Mouse (Mus musculus) hindbrain, embryonic 10.5 days (tissue): ENCODE results near the gene Serinc3. TPM values are rescaled to one million over a fixed set of nuclear protein-coding genes. Genes with fewer than 3 reads are reported as not detected.
"Not testable (repeated sequence)": the region's sequence is repeated elsewhere in the genome, so short reads cannot be mapped to it uniquely, and the experiment has no call there.

Experiments used
- DNase-seq: peaks from one replicate; pipeline ENCODE4 v3.0.0-alpha.2; 2017; ENCODE audit warnings: low spot score
- H3K27ac ChIP-seq: fragments of 300-500 bp; sonication (generic); 2 replicates; pipeline ENCODE4 v1.5.1; 2016; ENCODE audit warnings: mild to moderate bottlenecking, moderate library complexity
- H3K27me3 ChIP-seq: fragments of 300-500 bp; sonication (generic); 2 replicates; pipeline ENCODE4 v1.6.1; 2016; ENCODE audit warnings: mild to moderate bottlenecking; ENCODE audit not compliant: poor library complexity, insufficient read depth, severe bottlenecking
- H3K36me3 ChIP-seq: fragments of 300-500 bp; sonication (generic); 2 replicates; pipeline ENCODE4 v1.6.1; 2016; ENCODE audit warnings: mild to moderate bottlenecking, moderate library complexity
- H3K4me1 ChIP-seq: fragments of 300-500 bp; sonication (generic); replicated peaks from 2 replicates; pipeline ENCODE4 v1.6.1; 2016; ENCODE audit warnings: mild to moderate bottlenecking
- H3K4me3 ChIP-seq: fragments of 300-500 bp; sonication (generic); 2 replicates; pipeline ENCODE4 v1.5.1; 2016; ENCODE audit warnings: mild to moderate bottlenecking, moderate library complexity
- H3K9me3 ChIP-seq: fragments of 300-500 bp; sonication (generic); 2 replicates; pipeline ENCODE4 v1.6.1; 2016; ENCODE audit warnings: mild to moderate bottlenecking, moderate library complexity
- WGBS: fragments of 180-500 bp; shearing (Covaris S2); methylation state at CpG from one replicate; pipeline ENCODE4 v1.1.7; 2016; 5-methylcytosine and 5-hydroxymethylcytosine counted together
- polyA plus RNA-seq: library from polyadenylated mRNA; unstranded; fragments of >200 nt; fragmentation: Nextera tagmentation; extraction: Ambion mirVana; gene quantifications from 2 replicates; pipeline ENCODE4 v1.2.1, GENCODE M21; 2016

The Serinc3 gene
- polyA plus RNA-seq, result 24.2 and 25.6 TPM in 2 replicates

- WGBS, result under 1% methylated on average over 74 of the region's 74 CpGs
- H3K27ac ChIP-seq, result peak within 1 kb of the TSS; percentile 96
- H3K9me3 ChIP-seq, result no peaks in the 10 kb centered on the region
- H3K36me3 ChIP-seq, result peaks cover 21% of the 10 kb centered on the region
- no peaks in the 10 kb centered on the region for H3K27me3 ChIP-seq
- peak; percentile 99 for DNase-seq
- peaks cover 28% of the 10 kb centered on the region for H3K4me1 ChIP-seq
- H3K4me3 ChIP-seq, result peak within 1 kb of the TSS; percentile 77
Measured at GRCm38 (mm10) chr2:163644575-163645385, at the start of gene Serinc3. TSS of gene Serinc3 (minus strand) at chr2:163645131.

GRCm38 (mm10) chr2:163693716-163694314, 48.9 kb upstream of the Serinc3 start:
- 72% methylated on average over 9 of the region's 9 CpGs for WGBS
- Histone ChIP-seq H3K9me3 (no peaks in the 10 kb centered on the region), H3K4me1 (peaks cover 65% of the 10 kb centered on the region), H3K27me3 (no peaks in the 10 kb centered on the region), H3K4me3 (no peak overlapping the region), H3K27ac (peak overlapping the region; percentile 69), H3K36me3 (no peaks in the 10 kb centered on the region)
- no peak for DNase-seq

GRCm38 (mm10) chr2:163692873-163693612, 48.1 kb upstream of the Serinc3 start:
- no peak for DNase-seq
- no peak overlapping the region for H3K4me3 ChIP-seq
- H3K36me3 ChIP-seq, result no peaks in the 10 kb centered on the region
- H3K4me1 ChIP-seq, result peaks cover 61% of the 10 kb centered on the region
- H3K27me3 ChIP-seq, result no peaks in the 10 kb centered on the region
- H3K27ac ChIP-seq, result peak overlapping the region; percentile 69
- WGBS, result 83% methylated on average over 3 of the region's 3 CpGs
- no peaks in the 10 kb centered on the region for H3K9me3 ChIP-seq

- DNase-seq, result no peak
- peaks cover 53% of the 10 kb centered on the region for H3K4me1 ChIP-seq
- no peaks in the 10 kb centered on the region for H3K27me3 ChIP-seq
- H3K36me3 ChIP-seq, result no peaks in the 10 kb centered on the region
- H3K9me3 ChIP-seq, result no peaks in the 10 kb centered on the region
- no peak overlapping the region for H3K4me3 ChIP-seq
- no peak overlapping the region for H3K27ac ChIP-seq
- 93% methylated on average over 6 of the region's 6 CpGs for WGBS
Measured at GRCm38 (mm10) chr2:163691846-163692605, 47.1 kb upstream of the Serinc3 start.

- DNase-seq, result peak; percentile 27
- Histone ChIP-seq H3K9me3 (no peaks in the 10 kb centered on the region), H3K4me1 (peaks cover 47% of the 10 kb centered on the region), H3K4me3 (no peak overlapping the region), H3K27ac (peak overlapping the region; percentile 84), H3K27me3 (no peaks in the 10 kb centered on the region), H3K36me3 (no peaks in the 10 kb centered on the region)
- WGBS, result 67% methylated on average over 8 of the region's 8 CpGs
Measured at GRCm38 (mm10) chr2:163690409-163691304, 45.7 kb upstream of the Serinc3 start.

GRCm38 (mm10) chr2:163689771-163690170, 44.8 kb upstream of the Serinc3 start:
- Histone ChIP-seq H3K27ac (peak overlapping the region; percentile 84; the same call in 1 of the 2 replicates), H3K9me3 (no peaks in the 10 kb centered on the region), H3K4me3 (no peak overlapping the region), H3K27me3 (no peaks in the 10 kb centered on the region), H3K36me3 (no peaks in the 10 kb centered on the region), H3K4me1 (peaks cover 49% of the 10 kb centered on the region)
- 85% methylated on average over 3 of the region's 3 CpGs for WGBS
- no peak for DNase-seq

GRCm38 (mm10) chr2:163688377-163688776, 43.4 kb upstream of the Serinc3 start:
- DNase-seq, H3K27me3 ChIP-seq, H3K36me3 ChIP-seq, H3K27ac ChIP-seq, H3K4me3 ChIP-seq, H3K9me3 ChIP-seq: not testable (repeated sequence)
- H3K4me1 ChIP-seq, result peaks cover 42% of the 10 kb centered on the region
- 96% methylated on average over 1 of the region's 1 CpGs for WGBS

- Histone ChIP-seq H3K4me1 (peaks cover 40% of the 10 kb centered on the region), H3K4me3 (no peak overlapping the region), H3K27ac (no peak overlapping the region), H3K27me3 (no peaks in the 10 kb centered on the region), H3K36me3 (no peaks in the 10 kb centered on the region), H3K9me3 (no peaks in the 10 kb centered on the region)
- DNase-seq, result no peak
- 85% methylated on average over 3 of the region's 3 CpGs for WGBS
Measured at GRCm38 (mm10) chr2:163686886-163687285, 42.0 kb upstream of the Serinc3 start.

- Histone ChIP-seq H3K27me3 (no peaks in the 10 kb centered on the region), H3K36me3 (peaks cover under 1% of the 10 kb centered on the region; the same call in 1 of the 2 replicates), H3K4me1 (peaks cover 37% of the 10 kb centered on the region), H3K27ac (no peak overlapping the region), H3K4me3 (no peak overlapping the region), H3K9me3 (no peaks in the 10 kb centered on the region)
- DNase-seq, result no peak
- 82% methylated on average over 5 of the region's 5 CpGs for WGBS
Measured at GRCm38 (mm10) chr2:163686233-163686632, 41.3 kb upstream of the Serinc3 start.

- no peaks in the 10 kb centered on the region for H3K27me3 ChIP-seq
- H3K9me3 ChIP-seq, result no peaks in the 10 kb centered on the region
- 86% methylated on average over 6 of the region's 6 CpGs for WGBS
- no peak overlapping the region for H3K4me3 ChIP-seq
- H3K27ac ChIP-seq, result no peak overlapping the region
- no peak for DNase-seq
- peaks cover 32% of the 10 kb centered on the region for H3K4me1 ChIP-seq
- H3K36me3 ChIP-seq, result peaks cover 5% of the 10 kb centered on the region
Measured at GRCm38 (mm10) chr2:163685761-163686200, 40.9 kb upstream of the Serinc3 start.

GRCm38 (mm10) chr2:163685287-163685686, 40.4 kb upstream of the Serinc3 start:
- Histone ChIP-seq H3K27ac (no peak overlapping the region), H3K4me3 (no peak overlapping the region), H3K9me3 (no peaks in the 10 kb centered on the region), H3K36me3 (peaks cover 9% of the 10 kb centered on the region), H3K27me3 (no peaks in the 10 kb centered on the region), H3K4me1 (peaks cover 27% of the 10 kb centered on the region)
- WGBS, result 73% methylated on average over 4 of the region's 4 CpGs
- no peak for DNase-seq
